Comparison of ENCODE assay signal across 11 mouse cellular contexts in genomic region chr2:158114931-158115330, GRCm38 (mm10). TPM values are rescaled to one million over a fixed set of nuclear protein-coding genes. Genes with fewer than 3 reads are reported as not detected.
DNase-seq lines count a peak whose midpoint lies in the region; ATAC-seq lines count a peak whose summit lies in the region.
"Had no signal": no experiment of that assay in that cellular context is flagged by ENCODE, and none has a peak within 500 bp of the region (broad histone marks: within the 10 kb centered on the region; RNA-seq: fewer than 3 reads in every experiment).

No protein-coding gene starts in this region.

- H3K4me1 ChIP-seq in heart, embryonic 13.5 days = peaks cover 51% of the 10 kb centered on the region
- H3K4me1 ChIP-seq in lung, embryonic 15.5 days = peaks cover 45% of the 10 kb centered on the region
- H3K4me1 ChIP-seq in liver, embryonic 12.5 days = peaks cover 76% of the 10 kb centered on the region
- H3K4me1 ChIP-seq: midbrain, embryonic 12.5 days had no signal

- no peaks in the 10 kb centered on the region for H3K9me3 ChIP-seq in heart, embryonic 13.5 days
- no peaks in the 10 kb centered on the region for H3K9me3 ChIP-seq in lung, embryonic 15.5 days
- H3K9me3 ChIP-seq in liver, embryonic 12.5 days (replicated peaks) = no peaks in the 10 kb centered on the region
- H3K9me3 ChIP-seq: midbrain, embryonic 12.5 days had no signal

- DNase-seq in heart, adult 9 months (ENCODE audit: low spot score in 2 of 2) = no peak
- DNase-seq in lung, postnatal 25 days (ENCODE audit: low spot score) = no peak
- DNase-seq in thymus, postnatal 4 days = peak; percentile 21
- DNase-seq in adrenal gland, postnatal 14 days = no peak
- DNase-seq: cerebellum, adult 9-10 months; kidney, adult 11 months; lung, postnatal 14 days had no signal

- H3K9ac ChIP-seq in heart, embryonic 13.5 days = peak overlapping the region; percentile 47
- no peak overlapping the region for H3K9ac ChIP-seq in lung, embryonic 15.5 days
- H3K9ac ChIP-seq in liver, embryonic 12.5 days = no peak overlapping the region
- H3K9ac ChIP-seq: midbrain, embryonic 12.5 days had no signal

- peak overlapping the region; percentile 70 for H3K27ac ChIP-seq in heart, embryonic 13.5 days (replicated peaks)
- peak overlapping the region; percentile 46 for H3K27ac ChIP-seq in lung, embryonic 15.5 days
- peak overlapping the region; percentile 37 for H3K27ac ChIP-seq in liver, embryonic 12.5 days
- H3K27ac ChIP-seq: midbrain, embryonic 12.5 days had no signal

- H3K4me3 ChIP-seq in heart, embryonic 13.5 days = no peak overlapping the region
- H3K4me3 ChIP-seq in lung, embryonic 15.5 days = no peak overlapping the region
- no peak overlapping the region for H3K4me3 ChIP-seq in liver, embryonic 12.5 days
- H3K4me3 ChIP-seq: midbrain, embryonic 12.5 days had no signal

- H3K27me3 ChIP-seq in heart, embryonic 13.5 days (replicated peaks) = no peaks in the 10 kb centered on the region
- H3K27me3 ChIP-seq in lung, embryonic 15.5 days = no peaks in the 10 kb centered on the region
- no peaks in the 10 kb centered on the region for H3K27me3 ChIP-seq in liver, embryonic 12.5 days (replicated peaks)
- H3K27me3 ChIP-seq: midbrain, embryonic 12.5 days had no signal

- H3K4me2 ChIP-seq in heart, embryonic 13.5 days = no peak overlapping the region
- no peak overlapping the region for H3K4me2 ChIP-seq in lung, embryonic 15.5 days
- no peak overlapping the region for H3K4me2 ChIP-seq in liver, embryonic 12.5 days
- H3K4me2 ChIP-seq: midbrain, embryonic 12.5 days had no signal

- 37% methylated on average over 5 of the region's 5 CpGs for WGBS in heart, embryonic 13.5 days
- WGBS in lung, embryonic 15.5 days = 36% methylated on average over 5 of the region's 5 CpGs
- 61% methylated on average over 5 of the region's 5 CpGs for WGBS in liver, embryonic 12.5 days (ENCODE audit: insufficient replicate concordance)

- peaks cover 42% of the 10 kb centered on the region for H3K36me3 ChIP-seq in heart, embryonic 13.5 days
- H3K36me3 ChIP-seq in lung, embryonic 15.5 days = peaks cover 8% of the 10 kb centered on the region; the same call in 1 of the 2 replicates
- H3K36me3 ChIP-seq in liver, embryonic 12.5 days = peaks cover 39% of the 10 kb centered on the region
- H3K36me3 ChIP-seq: midbrain, embryonic 12.5 days had no signal

- no peak for ATAC-seq in heart, embryonic 13.5 days (ENCODE audit: extremely low read depth, insufficient number of reproducible peaks, low FRiP score, low TSS enrichment)
- no peak for ATAC-seq in lung, embryonic 15.5 days (ENCODE audit: borderline replicate concordance, extremely low read depth, low FRiP score, low TSS enrichment)
- no peak for ATAC-seq in liver, embryonic 12.5 days

RNA-seq across cellular contexts. Expression of gene Tgm2, which starts 31.3 kb away (rescaled TPM):
- 218 and 237 TPM in 2 replicates for polyA plus RNA-seq in heart, embryonic 13.5 days (2015; fragmentation: Nextera tagmentation; extraction: Ambion mirVana)
- 66.0 and 70.0 TPM in 2 replicates for polyA plus RNA-seq in lung, embryonic 15.5 days (2015; fragmentation: Nextera tagmentation; extraction: Ambion mirVana)
- 69.4 and 69.9 TPM in 2 replicates for polyA plus RNA-seq in liver, embryonic 12.5 days (2016; fragmentation: Nextera tagmentation; extraction: Ambion mirVana)
- 69.0 and 75.1 TPM in 2 replicates for total RNA-seq in adrenal gland, postnatal 14 days (2021)
